Mouse (Mus musculus): ENCODE results near the gene Adgrl2.

DNA sequence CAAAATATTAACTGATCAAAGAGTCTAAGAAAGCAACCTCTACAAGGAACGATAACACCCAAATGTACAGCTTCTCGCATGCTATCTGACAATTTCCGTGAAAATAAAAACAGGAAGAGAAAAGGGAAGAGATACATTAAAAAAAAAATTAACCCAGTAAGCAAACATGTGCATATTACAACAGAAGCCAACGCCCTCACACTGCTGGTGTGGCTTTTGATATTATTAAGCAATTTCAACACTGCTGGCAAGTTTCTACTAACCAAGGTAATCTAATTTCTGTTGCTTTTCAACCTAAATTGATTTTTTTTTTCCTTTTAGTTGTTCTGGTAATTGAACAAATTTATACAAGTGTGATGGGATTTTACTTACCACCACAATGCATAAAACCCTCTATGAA is 8.0 kb downstream of the Adgrl2 start:
- TF ChIP-seq POLR2A (IDR thresholded peaks at IDR 0.05; ENCODE audit: low read depth, low read length) (no peak), CTCF (IDR thresholded peaks at IDR 0.05; ENCODE audit: extremely low read depth, insufficient read length, insufficient replicate concordance, low read depth, low read length) (no peak)
